Mouse (Mus musculus) heart, embryonic 16.5 days (tissue): ENCODE measurements at regions not wholly inside any gene's neighbourhood (a gene's known extent, or its start where the extent isn't known, plus 50 kb on each side); places are given as distances from the start of the nearest gene placed in this dataset.

Experiments
- ATAC-seq: fragments of 200-750 bp; cut with Nextera tagmentation; replicated peaks from 2 replicates; pipeline ENCODE4 v1.8.0; 2017; ENCODE audit warnings: moderate number of reproducible peaks; ENCODE audit not compliant: insufficient read depth, low FRiP score; ENCODE audit errors: extremely low read depth
- H3K27ac ChIP-seq: fragments of 300-500 bp; sonication (generic); 2 replicates; pipeline ENCODE4 v1.5.1; 2014; ENCODE audit warnings: mild to moderate bottlenecking, low read length, control low read depth, moderate library complexity
- H3K27me3 ChIP-seq: fragments of 300-500 bp; sonication (generic); 2 replicates; pipeline ENCODE4 v1.6.1; 2014; ENCODE audit warnings: low read length, mixed read lengths; ENCODE audit not compliant: control insufficient read depth, insufficient read depth
- H3K36me3 ChIP-seq: fragments of 300-500 bp; sonication (generic); 2 replicates; pipeline ENCODE4 v1.6.1; 2014; ENCODE audit not compliant: control insufficient read depth, insufficient read depth
- H3K4me1 ChIP-seq: fragments of 300-500 bp; sonication (generic); 2 replicates; pipeline ENCODE4 v1.6.1; 2014; ENCODE audit warnings: low read length, mixed read lengths; ENCODE audit not compliant: control insufficient read depth, insufficient read depth
- H3K4me2 ChIP-seq: fragments of 300-500 bp; sonication (generic); 2 replicates; pipeline ENCODE4 v1.6.1; 2014; ENCODE audit warnings: low read depth, mild to moderate bottlenecking, control low read depth, low read length
- H3K4me3 ChIP-seq: fragments of 300-500 bp; sonication (generic); 2 replicates; pipeline ENCODE4 v1.5.1; 2014; ENCODE audit warnings: mild to moderate bottlenecking, control low read depth, low read length
- H3K9ac ChIP-seq: fragments of 300-500 bp; sonication (generic); 2 replicates; pipeline ENCODE4 v1.6.1; 2014; ENCODE audit warnings: low read length, control low read depth
- H3K9me3 ChIP-seq: fragments of 300-500 bp; sonication (generic); replicated peaks from 2 replicates; pipeline ENCODE4 v1.6.1; 2016; ENCODE audit warnings: low read length; ENCODE audit not compliant: control insufficient read depth
- WGBS: fragments of 180-500 bp; shearing (Covaris S2); extraction: QIAGEN DNeasy Blood & Tissue Kit; methylation state at CpG from one replicate; pipeline ENCODE4 v1.1.7; 2014; 5-methylcytosine and 5-hydroxymethylcytosine counted together

- WGBS = 35% methylated on average over 5 of the region's 5 CpGs
- H3K9ac ChIP-seq = no peak overlapping the region
- no peaks in the 10 kb centered on the region for H3K27me3 ChIP-seq
- H3K4me1 ChIP-seq = no peaks in the 10 kb centered on the region
- ATAC-seq = no peak
- no peak overlapping the region for H3K27ac ChIP-seq
- no peaks in the 10 kb centered on the region for H3K36me3 ChIP-seq
- no peak overlapping the region for H3K4me2 ChIP-seq
- no peak overlapping the region for H3K4me3 ChIP-seq
- no peaks in the 10 kb centered on the region for H3K9me3 ChIP-seq
Observed at GRCm38 (mm10) chr9:78769168-78769567, 153.8 kb downstream of the Cd109 start.

- H3K27ac ChIP-seq = no peak overlapping the region
- WGBS = 53% methylated on average over 3 of the region's 3 CpGs
- H3K36me3 ChIP-seq = no peaks in the 10 kb centered on the region
- ATAC-seq = no peak
- no peak overlapping the region for H3K9ac ChIP-seq
- H3K9me3 ChIP-seq = no peaks in the 10 kb centered on the region
- peaks cover 3% of the 10 kb centered on the region for H3K4me1 ChIP-seq
- H3K27me3 ChIP-seq = no peaks in the 10 kb centered on the region
- no peak overlapping the region for H3K4me3 ChIP-seq
- no peak overlapping the region for H3K4me2 ChIP-seq
Observed at GRCm38 (mm10) chr9:78773936-78774335, 158.6 kb downstream of the Cd109 start.

DNA sequence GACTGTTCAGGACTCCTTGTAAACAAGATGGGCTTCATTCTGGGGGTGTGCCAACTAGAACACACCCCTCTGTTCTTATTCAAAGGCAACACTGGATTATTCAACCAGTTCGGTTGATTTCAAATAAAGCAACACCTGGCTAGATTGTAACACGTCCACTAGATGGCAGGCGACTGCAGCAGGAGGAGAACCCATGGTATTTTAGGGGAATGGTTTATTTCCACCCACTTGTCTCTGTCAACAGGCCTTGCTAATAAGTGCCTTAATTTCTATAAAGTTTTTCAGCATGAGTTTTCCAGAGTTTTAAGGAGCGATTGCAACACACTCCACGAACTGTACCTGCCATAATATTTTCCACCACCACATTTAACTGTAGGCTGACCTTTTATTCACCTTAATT lies 160.1 kb downstream of the Cd109 start:
- Histone ChIP-seq H3K4me3 (no peak overlapping the region), H3K27me3 (no peaks in the 10 kb centered on the region), H3K4me1 (peaks cover 3% of the 10 kb centered on the region), H3K9ac (no peak overlapping the region), H3K9me3 (no peaks in the 10 kb centered on the region), H3K4me2 (no peak overlapping the region), H3K27ac (no peak overlapping the region), H3K36me3 (no peaks in the 10 kb centered on the region)
- 7% methylated on average over 5 of the region's 5 CpGs for WGBS
- peak; percentile 45; the same call in 1 of the 2 replicates for ATAC-seq

- WGBS = 67% methylated on average over 4 of the region's 4 CpGs
- ATAC-seq = no peak
- no peaks in the 10 kb centered on the region for H3K27me3 ChIP-seq
- no peak overlapping the region for H3K4me3 ChIP-seq
- peaks cover 3% of the 10 kb centered on the region for H3K4me1 ChIP-seq
- H3K36me3 ChIP-seq = no peaks in the 10 kb centered on the region
- no peak overlapping the region for H3K4me2 ChIP-seq
- no peak overlapping the region for H3K9ac ChIP-seq
- no peak overlapping the region for H3K27ac ChIP-seq
- H3K9me3 ChIP-seq = no peaks in the 10 kb centered on the region
Observed at GRCm38 (mm10) chr9:78780595-78780994, 165.2 kb downstream of the Cd109 start.

- H3K9me3 ChIP-seq = no peaks in the 10 kb centered on the region
- no peak overlapping the region for H3K27ac ChIP-seq
- H3K4me1 ChIP-seq = no peaks in the 10 kb centered on the region
- no peak overlapping the region for H3K4me2 ChIP-seq
- no peak overlapping the region for H3K4me3 ChIP-seq
- H3K9ac ChIP-seq = no peak overlapping the region
- 85% methylated on average over 4 of the region's 4 CpGs for WGBS
- H3K36me3 ChIP-seq = no peaks in the 10 kb centered on the region
- no peaks in the 10 kb centered on the region for H3K27me3 ChIP-seq
- ATAC-seq = no peak
Observed at GRCm38 (mm10) chr9:78782297-78782696, 167.0 kb downstream of the Cd109 start.

- ATAC-seq = no peak
- no peak overlapping the region for H3K4me2 ChIP-seq
Observed at GRCm38 (mm10) chr9:78782860-78783259, 167.5 kb downstream of the Cd109 start.

GRCm38 (mm10) chr9:78787866-78788265 lies 172.5 kb downstream of the Cd109 start:
- Histone ChIP-seq H3K27me3 (no peaks in the 10 kb centered on the region), H3K36me3 (no peaks in the 10 kb centered on the region), H3K4me3 (no peak overlapping the region), H3K9me3 (no peaks in the 10 kb centered on the region), H3K4me1 (no peaks in the 10 kb centered on the region), H3K9ac (no peak overlapping the region), H3K27ac (no peak overlapping the region), H3K4me2 (no peak overlapping the region)
- ATAC-seq = no peak
- WGBS = 0% methylated on average over 1 of the region's 1 CpGs

More at GRCm38 (mm10) chr9:78782860-78783259, 167.5 kb downstream of the Cd109 start:
- no peak overlapping the region for H3K4me3 ChIP-seq
- H3K27me3 ChIP-seq = no peaks in the 10 kb centered on the region
- no peaks in the 10 kb centered on the region for H3K4me1 ChIP-seq
- WGBS = 62% methylated on average over 8 of the region's 8 CpGs
- H3K36me3 ChIP-seq = no peaks in the 10 kb centered on the region
- no peak overlapping the region for H3K27ac ChIP-seq
- H3K9ac ChIP-seq = no peak overlapping the region
- H3K9me3 ChIP-seq = no peaks in the 10 kb centered on the region

- no peak overlapping the region for H3K4me2 ChIP-seq
- H3K27me3 ChIP-seq = no peaks in the 10 kb centered on the region
- H3K36me3 ChIP-seq = no peaks in the 10 kb centered on the region
- no peak for ATAC-seq
- no peaks in the 10 kb centered on the region for H3K4me1 ChIP-seq
- H3K9me3 ChIP-seq = no peaks in the 10 kb centered on the region
- no peak overlapping the region for H3K9ac ChIP-seq
- no peak overlapping the region for H3K27ac ChIP-seq
- H3K4me3 ChIP-seq = no peak overlapping the region
Observed at GRCm38 (mm10) chr9:78789703-78790102, 174.4 kb downstream of the Cd109 start.

GRCm38 (mm10) chr9:78790155-78790554 lies 174.8 kb downstream of the Cd109 start:
- H3K27ac ChIP-seq = no peak overlapping the region
- no peak overlapping the region for H3K4me3 ChIP-seq
- WGBS = 65% methylated on average over 2 of the region's 2 CpGs
- no peaks in the 10 kb centered on the region for H3K27me3 ChIP-seq
- H3K9me3 ChIP-seq = no peaks in the 10 kb centered on the region
- no peaks in the 10 kb centered on the region for H3K4me1 ChIP-seq
- ATAC-seq = no peak
- no peak overlapping the region for H3K4me2 ChIP-seq
- no peaks in the 10 kb centered on the region for H3K36me3 ChIP-seq
- H3K9ac ChIP-seq = no peak overlapping the region

GRCm38 (mm10) chr9:78795801-78796200 lies 180.5 kb downstream of the Cd109 start:
- ATAC-seq = no peak
- WGBS = 67% methylated on average over 1 of the region's 1 CpGs
- Histone ChIP-seq H3K4me3 (no peak overlapping the region), H3K9me3 (no peaks in the 10 kb centered on the region), H3K9ac (no peak overlapping the region), H3K27ac (no peak overlapping the region), H3K36me3 (no peaks in the 10 kb centered on the region), H3K4me2 (no peak overlapping the region), H3K4me1 (no peaks in the 10 kb centered on the region), H3K27me3 (no peaks in the 10 kb centered on the region)
